Mouse (Mus musculus) heart, postnatal 36 days (tissue): ENCODE measurements around the gene Prodh2. TPM values are rescaled to one million over a fixed set of nuclear protein-coding genes. Genes with fewer than 3 reads are reported as not detected.

Source experiments
- microRNA-seq, 2 experiments: library from miRNA; unstranded; fragments of <30 nt; microRNA quantifications; one replicate each; pipeline ENCODE4 v1.2.0; 2021; ENCODE audit warnings: borderline number of aligned reads in 2 of 2
- total RNA-seq, 2 experiments: library from RNA; stranded (reverse); gene quantifications; 2 replicates each; pipeline ENCODE4 v1.2.3; 2021

Gene Prodh2
- total RNA-seq, 2 experiments from 2014 or later: not detected

Small RNA genes lying within 50 kb of the gene (microRNA-seq; reads per million reads assigned to microRNA genes)
- 3.4 to 4.3 reads per million in 2 experiments for gene Gm38670

Other genes starting within 250 kb of the Prodh2 start
- under 1 TPM; 0.22 to 0.35 TPM for gene Thap8, start 213.5 kb upstream of the Prodh2 start, total RNA-seq
- gene Wdr62, start 213.2 kb upstream of the Prodh2 start, total RNA-seq: 1 to 10 TPM; 1.5 to 1.9 TPM
- 10 to 100 TPM in 1 of 2 experiments, 1 to 10 TPM in 1; 6.0 to 11.4 TPM for gene Clip3, start 201.9 kb upstream of the Prodh2 start, total RNA-seq
- 10 to 100 TPM; 22.0 to 23.0 TPM for gene Alkbh6, start 184.9 kb upstream of the Prodh2 start, total RNA-seq
- 1 to 10 TPM in 1 of 2 experiments, under 1 TPM in 1; 0.81 to 1.3 TPM for gene Syne4, start 178.8 kb upstream of the Prodh2 start, total RNA-seq
- gene E130208F15Rik, start 171.9 kb upstream of the Prodh2 start, total RNA-seq: under 1 TPM; 0.65 to 0.78 TPM
- 10 to 100 TPM; 12.0 to 12.5 TPM for gene Sdhaf1, start 169.7 kb upstream of the Prodh2 start, total RNA-seq
- 1 to 10 TPM; 1.3 to 1.4 TPM for gene Lrfn3, start 130.8 kb upstream of the Prodh2 start, total RNA-seq
- gene Tyrobp, start 79.9 kb upstream of the Prodh2 start, total RNA-seq: 10 to 100 TPM; 22.1 to 22.4 TPM
- gene Hcst, start 73.8 kb upstream of the Prodh2 start, total RNA-seq: not detected
- under 1 TPM; 0.27 to 0.28 TPM for gene Nfkbid, start 71.9 kb upstream of the Prodh2 start, total RNA-seq
- 1 to 10 TPM; 2.7 to 3.1 TPM for gene Aplp1, start 48.1 kb upstream of the Prodh2 start, total RNA-seq
- not detected for gene Kirrel2, start 35.9 kb upstream of the Prodh2 start, total RNA-seq
- not detected for gene Nphs1, start 35.3 kb upstream of the Prodh2 start, total RNA-seq
- gene Arhgap33, start 41.4 kb downstream of the Prodh2 start, total RNA-seq: under 1 TPM; 0.56 to 0.89 TPM
- 100 to 1,000 TPM; 749 to 757 TPM for gene Hspb6, start 58.6 kb downstream of the Prodh2 start, total RNA-seq
- 1 to 10 TPM; 3.3 to 5.4 TPM for gene Proser3, start 58.7 kb downstream of the Prodh2 start, total RNA-seq
- 10 to 100 TPM; 13.4 to 16.0 TPM for gene Lin37, start 66.2 kb downstream of the Prodh2 start, total RNA-seq
- 10 to 100 TPM; 62.9 to 63.4 TPM for gene U2af1l4, start 69.7 kb downstream of the Prodh2 start, total RNA-seq
- gene Gm49396, start 69.7 kb downstream of the Prodh2 start, total RNA-seq: 1 to 10 TPM; 1.4 to 1.6 TPM
- gene Psenen, start 70.0 kb downstream of the Prodh2 start, total RNA-seq: 10 to 100 TPM; 75.8 to 81.6 TPM
- gene Igflr1, start 71.8 kb downstream of the Prodh2 start, total RNA-seq: 1 to 10 TPM in 1 of 2 experiments, under 1 TPM in 1; 0.67 to 1.2 TPM
- 10 to 100 TPM; 18.5 to 20.5 TPM for gene Kmt2b, start 95.1 kb downstream of the Prodh2 start, total RNA-seq
- not detected for gene Zbtb32, start 105.3 kb downstream of the Prodh2 start, total RNA-seq
- gene Upk1a, start 119.2 kb downstream of the Prodh2 start, total RNA-seq: under 1 TPM; 0.19 to 0.56 TPM
- 1,000 to 10,000 TPM; 4,758 to 4,785 TPM for gene Cox6b1, start 132.5 kb downstream of the Prodh2 start, total RNA-seq
- not detected for gene Etv2, start 142.2 kb downstream of the Prodh2 start, total RNA-seq
- 10 to 100 TPM; 51.9 to 54.5 TPM for gene Rbm42, start 156.7 kb downstream of the Prodh2 start, total RNA-seq
- 1 to 10 TPM; 6.0 to 6.4 TPM for gene Haus5, start 171.4 kb downstream of the Prodh2 start, total RNA-seq
- under 1 TPM in 1 of 2 experiments, not detected in 1; 0.49 TPM for gene Pmis2, start 178.0 kb downstream of the Prodh2 start, total RNA-seq
- not detected for gene 2200002J24Rik, start 205.3 kb downstream of the Prodh2 start, total RNA-seq
- under 1 TPM in 1 of 2 experiments, not detected in 1; 0.14 TPM for gene Atp4a, start 218.6 kb downstream of the Prodh2 start, total RNA-seq
- 100 to 1,000 TPM; 236 to 272 TPM for gene Tmem147, start 235.9 kb downstream of the Prodh2 start, total RNA-seq